Mouse (Mus musculus) olfactory bulb, adult 2 months (tissue): ENCODE results near the gene Tent4a.

ENCODE experiments used
- CTCF ChIP-seq: fragments of 200-500 bp; IDR thresholded peaks from 2 replicates; pipeline ENCODE4 v1.5.1; 2012; ENCODE audit warnings: low read depth, mild to moderate bottlenecking, low read length, moderate library complexity; ENCODE audit not compliant: insufficient read depth
- POLR2A ChIP-seq: fragments of 200-500 bp; IDR thresholded peaks from 2 replicates; pipeline ENCODE4 v1.6.1; 2012; ENCODE audit warnings: mild to moderate bottlenecking, low read depth, low read length, moderate library complexity; ENCODE audit not compliant: insufficient read depth

- peak; percentile 55 for TF ChIP-seq CTCF
- TF ChIP-seq POLR2A = no peak
Measured at GRCm38 (mm10) chr13:69460635-69461465, 73.6 kb downstream of the Tent4a start.
